Mouse (Mus musculus): ENCODE measurements around the gene Pcyt2. TPM values are rescaled to one million over a fixed set of nuclear protein-coding genes. Genes with fewer than 3 reads are reported as not detected.

Pcyt2 gene
- polyA plus RNA-seq, 1 experiment from 2014 or later: 93.9 TPM

GRCm38 (mm10) chr11:120603545-120603944 lies 14.2 kb downstream of the Pcyt2 start:
- Histone ChIP-seq H3K9ac (replicated peaks; ENCODE audit: low read depth) (no peak overlapping the region), H3K36me3 (ENCODE audit: insufficient read depth, low read length) (0 out of 2 replicates have a peak, but pooled peaks cover 6% of the 10 kb centered on the region), H3K4me3 (ENCODE audit: low read depth, low read length) (no peak overlapping the region), H3K4me2 (replicated peaks; ENCODE audit: low read depth, low read length) (no peak overlapping the region), H3K27me3 (replicated peaks; ENCODE audit: insufficient read depth, low read length) (no peaks in the 10 kb centered on the region), H3K4me1 (ENCODE audit: insufficient read depth, low read depth, low read length) (peaks cover 10% of the 10 kb centered on the region; the same call in 1 of the 2 replicates), H3K27ac (ENCODE audit: low read length) (no peak overlapping the region), H3K9me3 (ENCODE audit: low read length) (no peaks in the 10 kb centered on the region)
- DNase-seq (ENCODE audit: low spot score) (no peak), ATAC-seq (no peak)
- 63% methylated on average over 2 of the region's 2 CpGs for WGBS
- TF ChIP-seq EP300 (IDR thresholded peaks at IDR 0.05) (no peak), CTCF (IDR thresholded peaks at IDR 0.05) (no peak)

DNA sequence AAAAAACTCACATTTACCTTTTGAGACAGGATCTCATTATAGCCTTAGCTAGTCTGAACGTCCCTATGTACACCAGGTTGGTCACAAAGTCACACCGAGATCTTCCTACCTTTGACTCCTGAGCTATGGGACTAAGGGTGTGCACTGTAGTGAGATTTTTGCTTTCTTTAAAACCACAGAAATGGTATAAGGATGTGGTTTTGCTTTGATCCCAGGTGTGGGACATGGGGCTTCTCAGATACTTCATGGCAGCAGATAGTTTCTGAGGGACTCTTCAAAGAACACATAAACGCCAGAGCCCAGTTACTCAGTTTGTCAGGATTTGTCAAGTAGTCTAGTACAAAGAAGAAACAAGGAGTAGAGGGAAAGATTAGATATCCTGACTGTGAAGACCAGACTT lies 17.0 kb downstream of the Pcyt2 start:
- DNase-seq (ENCODE audit: low spot score): no peak
- Histone ChIP-seq H3K27ac (ENCODE audit: low read length) (no peak overlapping the region), H3K4me3 (ENCODE audit: low read depth, low read length) (no peak overlapping the region), H3K4me1 (ENCODE audit: insufficient read depth, low read depth, low read length) (peaks cover 12% of the 10 kb centered on the region; the same call in 1 of the 2 replicates), H3K36me3 (ENCODE audit: insufficient read depth, low read length) (0 out of 2 replicates have a peak, but pooled peaks cover 7% of the 10 kb centered on the region), H3K4me2 (replicated peaks; ENCODE audit: low read depth, low read length) (no peak overlapping the region), H3K9ac (replicated peaks; ENCODE audit: low read depth) (no peak overlapping the region), H3K27me3 (replicated peaks; ENCODE audit: insufficient read depth, low read length) (no peaks in the 10 kb centered on the region), H3K9me3 (ENCODE audit: low read length) (no peaks in the 10 kb centered on the region)
- 93% methylated on average over 3 of the region's 3 CpGs for WGBS
- TF ChIP-seq EP300 (IDR thresholded peaks at IDR 0.05) (no peak), CTCF (IDR thresholded peaks at IDR 0.05) (no peak)
- no peak for ATAC-seq

DNA sequence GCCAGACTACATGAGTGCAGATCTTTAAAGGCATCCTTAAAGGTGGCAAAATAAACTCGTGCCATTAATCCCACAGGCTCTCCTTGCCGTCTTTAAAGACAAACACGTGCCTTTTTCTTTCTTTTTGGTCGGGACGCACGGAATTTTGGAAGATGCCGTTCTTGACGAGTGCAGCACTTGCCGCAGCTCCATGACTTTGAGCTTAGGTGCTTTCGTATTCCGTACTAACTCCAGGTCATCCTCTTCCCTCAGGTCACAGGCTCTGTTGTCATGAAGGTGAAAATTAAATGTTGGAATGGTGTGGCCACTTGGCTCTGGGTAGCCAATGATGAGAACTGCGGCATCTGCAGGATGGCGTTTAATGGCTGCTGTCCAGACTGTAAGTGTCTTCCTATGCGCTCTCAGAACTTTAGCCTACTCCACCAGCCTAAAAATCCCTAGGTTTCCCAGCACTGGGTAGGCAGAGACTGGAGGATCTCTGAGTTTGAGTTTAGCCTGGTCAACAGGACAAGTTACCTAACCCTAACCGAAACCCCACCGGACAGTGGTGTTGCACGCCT lies 18.7 kb downstream of the Pcyt2 start:
- Histone ChIP-seq H3K36me3 (ENCODE audit: insufficient read depth, low read length) (0 out of 2 replicates have a peak, but pooled peaks cover 14% of the 10 kb centered on the region), H3K4me3 (ENCODE audit: low read depth, low read length) (peak overlapping the region; percentile 88), H3K9ac (replicated peaks; ENCODE audit: low read depth) (peak overlapping the region; percentile 39; the same call in 1 of the 2 replicates), H3K27ac (ENCODE audit: low read length) (peak overlapping the region; percentile 65), H3K9me3 (ENCODE audit: low read length) (no peaks in the 10 kb centered on the region), H3K27me3 (replicated peaks; ENCODE audit: insufficient read depth, low read length) (no peaks in the 10 kb centered on the region), H3K4me1 (ENCODE audit: insufficient read depth, low read depth, low read length) (peaks cover 12% of the 10 kb centered on the region; the same call in 1 of the 2 replicates), H3K4me2 (replicated peaks; ENCODE audit: low read depth, low read length) (peak overlapping the region; percentile 95)
- 44% methylated on average over 17 of the region's 17 CpGs for WGBS
- no peak for TF ChIP-seq CTCF (IDR thresholded peaks at IDR 0.05)
- no peak for TF ChIP-seq EP300 (IDR thresholded peaks at IDR 0.05)
- DNase-seq (ENCODE audit: low spot score) (no peak), ATAC-seq (no peak)

DNA sequence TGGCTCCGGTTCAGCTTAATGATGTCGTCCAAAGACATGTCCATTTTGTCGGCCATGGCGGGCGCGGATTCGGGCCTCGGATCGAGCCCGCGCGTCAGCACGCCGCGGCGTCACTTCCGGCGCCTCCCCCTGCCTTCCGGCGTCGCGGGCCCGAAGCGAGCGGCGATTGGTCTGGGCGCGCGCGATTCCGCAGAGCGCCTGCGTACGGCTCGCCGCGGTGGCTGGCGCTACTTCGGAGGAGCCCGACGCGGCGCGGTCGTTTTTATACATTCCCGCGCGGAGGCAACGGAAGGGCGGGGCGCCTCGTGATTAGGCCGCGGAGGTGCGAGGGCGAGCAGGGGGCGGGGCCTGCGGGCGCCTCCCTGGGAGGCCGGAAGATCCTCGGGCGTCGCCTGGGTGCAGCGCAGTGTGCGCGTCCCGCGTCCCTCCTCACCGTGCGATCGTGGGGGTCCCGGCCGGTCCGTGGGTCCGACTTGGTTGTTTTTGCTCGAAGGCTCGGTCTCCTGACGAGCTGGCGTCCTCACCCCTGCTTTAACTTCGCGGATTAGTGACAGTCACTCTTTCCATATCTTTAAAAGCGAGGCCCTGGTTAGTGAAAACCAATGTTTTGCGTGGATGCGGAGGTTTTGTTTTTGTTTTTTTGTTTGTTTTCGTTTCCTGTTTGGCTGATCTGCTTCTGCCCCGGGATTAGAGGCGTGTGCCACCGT lies 19.3 kb downstream of the Pcyt2 start, which contains the start of the genes Alyref and Anapc11:
Gene Alyref, minus strand, starts transcription at position 83 of the 707 bp plus-strand sequence.
Gene Anapc11, plus strand, starts transcription at position 139 of the 707 bp plus-strand sequence.
- DNase-seq (ENCODE audit: low spot score): peak; percentile 98
- Histone ChIP-seq H3K36me3 (ENCODE audit: insufficient read depth, low read length) (peaks cover 19% of the 10 kb centered on the region; the same call in 1 of the 2 replicates), H3K27me3 (replicated peaks; ENCODE audit: insufficient read depth, low read length) (no peaks in the 10 kb centered on the region), H3K9ac (replicated peaks; ENCODE audit: low read depth) (peak within 1 kb of the TSS; percentile 91), H3K4me3 (ENCODE audit: low read depth, low read length) (peak within 1 kb of the TSS; percentile 88), H3K4me1 (ENCODE audit: insufficient read depth, low read depth, low read length) (peaks cover 12% of the 10 kb centered on the region; the same call in 1 of the 2 replicates), H3K4me2 (replicated peaks; ENCODE audit: low read depth, low read length) (peak within 1 kb of the TSS; percentile 95), H3K27ac (ENCODE audit: low read length) (peak within 1 kb of the TSS; percentile 89), H3K9me3 (ENCODE audit: low read length) (no peaks in the 10 kb centered on the region)
- WGBS: under 1% methylated on average over 57 of the region's 88 CpGs
- TF ChIP-seq CTCF (IDR thresholded peaks at IDR 0.05): peak; percentile 20; the same call in 1 of the 2 replicates
- TF ChIP-seq EP300 (IDR thresholded peaks at IDR 0.05): no peak
- ATAC-seq: peak; percentile 99

- Histone ChIP-seq H3K27ac (ENCODE audit: low read length) (peak overlapping the region; percentile 89), H3K9ac (replicated peaks; ENCODE audit: low read depth) (peak overlapping the region; percentile 91), H3K36me3 (ENCODE audit: insufficient read depth, low read length) (peaks cover 27% of the 10 kb centered on the region; the same call in 1 of the 2 replicates), H3K9me3 (ENCODE audit: low read length) (no peaks in the 10 kb centered on the region), H3K4me3 (ENCODE audit: low read depth, low read length) (peak overlapping the region; percentile 88), H3K4me2 (replicated peaks; ENCODE audit: low read depth, low read length) (peak overlapping the region; percentile 95), H3K27me3 (replicated peaks; ENCODE audit: insufficient read depth, low read length) (no peaks in the 10 kb centered on the region), H3K4me1 (ENCODE audit: insufficient read depth, low read depth, low read length) (peaks cover 12% of the 10 kb centered on the region; the same call in 1 of the 2 replicates)
- 5% methylated on average over 53 of the region's 99 CpGs for WGBS
- DNase-seq (ENCODE audit: low spot score): peak; percentile 60
- peak; percentile 37 for ATAC-seq
- TF ChIP-seq EP300 (IDR thresholded peaks at IDR 0.05) (no peak), CTCF (IDR thresholded peaks at IDR 0.05) (no peak)
Measured at GRCm38 (mm10) chr11:120597240-120598235, 20.2 kb downstream of the Pcyt2 start.
